Mouse (Mus musculus): ENCODE measurements at regions not wholly inside any gene's neighbourhood (a gene's known extent, or its start where the extent isn't known, plus 50 kb on each side); places are given as distances from the start of the nearest gene placed in this dataset.

DNA sequence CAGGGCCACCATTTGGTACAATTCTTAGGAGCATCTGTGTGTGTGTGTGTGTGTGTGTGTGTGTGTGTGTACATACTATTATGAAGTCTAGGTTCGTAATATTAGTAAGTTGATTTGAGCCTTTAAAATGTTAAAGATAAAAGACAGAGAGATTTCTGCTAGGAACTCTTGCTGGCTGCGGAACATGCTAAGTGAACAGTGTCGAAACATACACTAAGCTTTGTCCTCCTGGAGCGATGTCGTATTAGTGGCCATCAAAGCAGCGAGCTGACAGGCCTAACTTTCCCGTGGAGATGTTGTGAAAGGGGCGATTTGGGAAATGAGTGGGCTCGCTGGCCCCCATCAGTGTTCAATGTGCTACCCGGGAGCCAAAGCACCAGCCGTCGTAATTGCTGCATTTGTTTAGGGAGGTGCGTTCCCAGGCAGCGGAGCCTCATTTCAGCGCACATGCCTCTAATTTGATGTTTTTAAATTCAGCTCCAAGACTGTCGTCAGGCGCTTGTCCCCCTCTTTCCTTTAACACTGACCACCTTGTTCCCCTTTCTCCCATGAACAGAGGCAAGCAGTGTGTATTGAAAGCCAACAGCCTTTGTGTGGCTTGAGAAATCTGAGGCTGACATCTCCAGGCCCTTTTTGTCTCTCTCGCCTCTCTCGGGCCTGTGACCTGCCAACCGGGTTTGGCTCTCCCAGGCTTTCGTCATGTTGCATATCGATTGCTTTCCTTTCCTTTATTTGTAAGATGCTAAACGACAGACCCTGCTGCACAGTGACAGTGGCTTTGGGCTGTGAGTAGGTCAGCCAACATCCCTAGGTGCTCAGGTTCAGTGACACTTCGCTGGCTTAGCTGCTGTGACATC, 426.3 kb downstream of the Sorl1 start:
- intact Hi-C loops (cut with DNase I) = no loop called here

DNA sequence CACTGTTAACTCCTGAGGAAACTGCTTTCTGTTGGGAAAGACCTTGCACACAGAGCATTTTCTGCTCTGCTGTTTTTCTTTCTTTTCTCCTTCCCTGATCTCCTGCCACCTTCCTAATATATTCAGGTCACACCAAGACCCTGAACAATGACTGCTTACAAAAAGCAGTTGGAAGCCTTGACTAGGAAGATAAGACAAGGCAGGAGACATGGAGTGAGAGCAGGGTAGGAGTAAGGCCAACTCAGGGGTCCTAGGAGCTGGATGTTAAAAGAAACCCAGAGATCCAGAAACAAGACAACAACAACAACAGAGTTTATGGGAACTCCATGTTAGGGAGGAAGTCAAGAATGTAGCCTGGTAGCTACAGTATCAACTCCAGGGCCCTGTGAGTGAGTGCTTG, 426.9 kb downstream of the Sorl1 start:
- intact Hi-C loops (cut with DNase I) = no loop called here

DNA sequence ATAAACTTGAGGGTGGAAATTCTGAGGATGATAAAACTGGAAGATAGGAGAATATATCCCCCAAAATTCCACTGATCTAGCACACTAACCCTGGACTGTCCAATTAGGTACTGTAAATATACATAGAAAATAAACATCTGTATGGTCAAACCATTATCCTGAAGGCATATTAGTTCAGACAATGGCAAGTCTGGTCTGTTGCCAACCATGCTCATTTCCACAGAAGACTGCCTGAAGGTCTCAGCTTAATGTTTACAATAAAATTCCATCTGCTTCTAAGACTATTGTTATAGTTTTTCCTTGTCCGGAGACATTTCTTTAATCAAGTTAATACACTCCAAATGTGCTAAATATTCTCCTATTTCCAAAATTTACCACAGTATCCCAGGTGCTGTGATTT, 441.2 kb downstream of the Sorl1 start:
- intact Hi-C loops (cut with DNase I) = no loop called here

DNA sequence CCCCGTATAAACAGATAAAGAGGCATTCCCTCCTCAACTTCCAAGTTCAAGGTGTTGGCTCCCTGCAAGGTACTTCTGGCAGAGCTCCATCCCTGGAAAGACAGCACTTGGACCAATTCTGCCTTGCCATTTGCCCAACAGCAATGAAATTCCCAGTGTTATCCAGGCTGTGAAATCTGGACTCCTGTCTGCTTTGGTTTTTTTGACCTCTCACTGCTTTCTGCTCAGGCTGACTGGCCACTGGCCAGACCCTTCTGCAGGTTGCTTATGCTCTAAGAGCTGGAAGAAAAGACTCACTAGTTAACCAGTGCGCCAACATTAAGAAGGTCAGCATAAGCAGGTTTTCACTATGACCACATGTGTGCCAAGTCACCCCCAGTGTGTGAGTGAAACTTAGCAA, 448.4 kb downstream of the Sorl1 start:
- intact Hi-C loops (cut with DNase I) = no loop called here

DNA sequence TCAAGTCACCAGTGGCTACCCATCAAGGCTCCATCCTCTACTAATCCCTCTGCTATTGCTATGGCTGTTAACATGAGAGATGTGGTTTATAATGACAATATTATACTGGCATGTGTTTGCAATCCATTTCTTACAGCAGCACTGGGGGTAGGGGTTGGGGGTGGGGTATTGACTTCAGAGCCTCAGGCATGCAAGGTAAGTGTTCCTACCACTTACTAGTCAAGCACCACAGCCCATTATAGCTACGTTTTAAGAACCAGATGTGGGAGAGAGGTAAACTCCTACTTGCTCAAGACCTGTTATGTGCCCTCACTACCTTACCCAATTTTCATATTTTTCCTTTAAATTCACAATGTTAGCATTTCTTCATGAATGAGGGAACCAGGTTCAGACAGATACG, 451.1 kb downstream of the Sorl1 start:
- intact Hi-C loops (cut with DNase I) = no loop called here

DNA sequence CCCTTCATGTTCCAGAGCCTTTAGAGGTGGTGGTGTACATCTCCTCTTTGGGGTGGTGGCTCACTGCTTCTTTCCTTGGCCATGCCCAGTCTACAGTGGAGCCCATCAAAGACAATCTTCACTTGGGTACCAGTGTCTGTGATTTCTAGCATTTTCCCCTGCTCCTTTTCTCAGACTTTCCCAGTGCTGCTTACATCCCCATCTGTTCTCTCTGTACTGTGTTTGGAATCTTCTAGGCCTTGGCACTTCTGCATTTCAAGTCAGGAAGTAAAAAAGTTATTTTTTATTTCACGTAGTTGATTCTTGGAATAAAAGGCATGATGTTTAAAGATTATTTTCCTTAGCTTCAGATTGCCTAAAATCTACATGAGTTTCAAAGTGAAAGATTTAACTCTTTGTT, 455.4 kb downstream of the Sorl1 start:
- intact Hi-C loops (cut with DNase I) = no loop called here

DNA sequence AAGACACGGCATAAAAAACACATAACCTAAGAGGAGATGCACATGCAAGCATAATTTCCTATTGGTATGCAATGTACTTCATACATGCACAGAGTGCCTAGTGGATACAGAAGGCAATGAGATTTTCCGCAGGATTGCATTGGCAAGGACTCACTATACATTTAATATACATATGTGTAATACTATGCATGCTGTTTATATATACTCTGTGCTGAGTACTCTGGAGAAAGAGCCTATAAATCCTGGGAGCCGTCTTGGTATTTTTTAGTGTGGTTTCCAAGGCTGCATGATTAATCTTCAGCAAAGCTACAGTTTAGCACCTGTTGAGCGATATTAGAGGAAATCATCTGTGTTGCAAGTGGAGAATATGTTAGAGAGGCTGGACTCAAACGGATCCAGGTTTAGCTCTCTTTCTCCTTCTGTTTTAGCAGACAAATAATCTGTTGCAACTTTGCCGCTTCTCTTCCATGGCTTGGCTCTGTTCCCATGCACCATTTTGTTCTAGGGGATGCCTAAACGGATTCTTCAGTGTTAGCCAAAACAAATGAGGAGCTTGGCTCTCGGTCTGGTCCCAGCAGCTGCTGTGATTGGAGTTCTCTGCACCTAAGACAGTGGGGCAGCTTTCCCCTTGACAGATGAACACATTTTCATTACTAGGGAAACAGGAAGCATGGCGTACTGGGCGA, 459.0 kb downstream of the Sorl1 start:
- intact Hi-C loops (cut with DNase I) = no loop called here

DNA sequence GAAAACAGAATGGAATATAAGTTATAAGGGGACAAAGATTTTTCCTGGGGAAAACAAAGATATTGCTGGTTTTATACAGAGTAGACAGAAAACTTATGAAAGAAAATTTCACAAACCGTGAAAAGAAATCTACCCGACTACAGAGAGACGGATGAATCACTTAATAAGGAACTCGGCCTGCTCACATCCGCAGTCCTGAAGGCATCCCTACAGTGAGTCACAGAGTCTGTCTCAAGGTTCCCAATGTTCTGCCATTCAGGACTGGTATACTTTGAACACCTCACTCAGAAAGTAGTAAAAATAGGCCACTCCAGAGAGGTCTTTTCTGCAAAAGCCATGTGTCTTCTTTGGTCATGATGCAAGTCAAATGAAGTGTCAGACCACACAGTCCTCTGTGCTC, 463.5 kb downstream of the Sorl1 start:
- intact Hi-C loops (cut with DNase I) = no loop called here

DNA sequence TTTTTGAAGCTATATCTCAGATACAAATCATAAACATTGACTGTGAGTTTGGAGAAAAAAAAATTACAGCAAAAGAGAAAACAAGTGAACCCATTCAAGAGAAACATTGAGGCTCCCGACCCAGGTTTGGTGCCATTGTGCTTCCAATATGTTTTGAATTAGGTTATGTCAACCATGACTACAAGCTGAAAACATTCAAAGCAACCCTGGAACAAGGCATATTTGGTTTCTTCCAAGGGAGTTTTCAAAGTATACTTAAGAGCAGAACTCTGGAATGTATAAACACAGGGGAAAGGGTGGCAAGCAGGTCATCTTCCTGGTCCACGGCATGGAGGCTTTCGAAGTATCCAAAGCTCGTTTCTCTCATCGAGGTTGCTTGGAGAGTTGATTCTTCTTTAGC, 464.1 kb downstream of the Sorl1 start:
- intact Hi-C loops (cut with DNase I) = no loop called here

DNA sequence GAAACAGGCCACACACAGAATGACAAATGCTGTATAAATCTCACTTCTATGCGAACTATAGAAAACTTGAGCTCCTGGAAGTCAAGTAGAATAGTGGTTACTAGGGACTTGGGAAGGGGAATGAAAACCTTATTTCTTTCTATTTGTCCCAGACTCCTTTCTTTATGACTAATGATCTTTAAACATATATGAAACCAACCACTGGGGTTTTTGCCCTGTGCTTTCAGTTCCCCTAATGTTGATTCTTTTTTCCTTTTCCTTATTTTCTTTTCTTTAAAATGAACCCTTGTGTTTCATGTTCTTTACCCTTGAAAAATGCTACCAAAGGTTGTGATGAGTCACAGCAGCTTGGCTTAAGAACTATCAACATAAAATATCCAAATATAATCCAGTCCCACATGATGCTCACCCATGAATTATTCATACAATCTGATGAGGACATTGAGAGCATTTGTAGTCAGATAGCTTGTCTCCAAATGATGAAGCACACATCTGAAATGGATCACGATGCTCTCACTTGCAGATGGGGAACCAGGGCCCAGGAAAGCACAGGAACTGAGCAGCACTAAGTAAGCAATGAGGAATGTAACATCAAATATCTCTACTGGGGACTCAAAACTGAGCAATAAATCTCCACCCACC, 470.2 kb upstream of the Ubash3b start:
- intact Hi-C loops (cut with DNase I) = no loop called here

DNA sequence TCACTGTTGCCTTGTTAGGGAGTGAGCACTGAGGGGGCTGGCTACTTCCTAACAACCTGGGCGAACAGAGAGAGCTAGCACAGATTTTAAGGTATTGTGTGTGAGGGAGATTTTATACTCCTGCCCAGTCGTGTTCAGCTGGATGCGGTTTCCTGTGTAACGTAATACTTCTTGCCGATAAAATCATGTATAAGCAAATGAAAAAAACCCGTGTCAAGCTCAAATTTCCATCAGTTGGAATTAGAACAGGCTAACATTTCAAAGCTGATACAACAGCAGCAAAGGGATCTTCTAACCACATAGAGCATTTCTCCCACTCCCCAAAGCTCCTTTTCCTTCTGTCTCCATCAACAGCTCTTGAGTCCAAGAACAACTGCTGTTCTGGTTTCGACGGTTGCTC, 459.8 kb upstream of the Ubash3b start:
- intact Hi-C loops (cut with DNase I) = no loop called here

DNA sequence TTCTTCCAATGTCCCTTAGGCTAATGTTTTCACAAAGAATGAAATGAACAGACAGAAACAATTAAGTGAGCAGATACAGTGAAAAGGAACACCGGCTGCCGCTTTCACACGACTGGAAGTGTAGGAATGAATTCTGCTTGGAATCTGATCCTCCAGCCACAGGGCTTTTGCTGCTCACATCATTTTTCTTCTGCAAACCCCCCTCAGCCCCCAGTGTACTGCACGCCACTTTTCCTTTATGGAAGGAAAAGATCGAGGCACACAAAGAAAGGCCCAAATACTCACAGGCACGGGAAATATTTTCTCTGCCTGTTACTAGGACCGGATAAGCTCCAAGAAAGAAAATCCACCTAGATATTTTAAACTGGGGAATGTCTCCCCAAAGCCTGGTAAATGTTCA, 452.5 kb upstream of the Ubash3b start:
- intact Hi-C loops (cut with DNase I) = no loop called here

DNA sequence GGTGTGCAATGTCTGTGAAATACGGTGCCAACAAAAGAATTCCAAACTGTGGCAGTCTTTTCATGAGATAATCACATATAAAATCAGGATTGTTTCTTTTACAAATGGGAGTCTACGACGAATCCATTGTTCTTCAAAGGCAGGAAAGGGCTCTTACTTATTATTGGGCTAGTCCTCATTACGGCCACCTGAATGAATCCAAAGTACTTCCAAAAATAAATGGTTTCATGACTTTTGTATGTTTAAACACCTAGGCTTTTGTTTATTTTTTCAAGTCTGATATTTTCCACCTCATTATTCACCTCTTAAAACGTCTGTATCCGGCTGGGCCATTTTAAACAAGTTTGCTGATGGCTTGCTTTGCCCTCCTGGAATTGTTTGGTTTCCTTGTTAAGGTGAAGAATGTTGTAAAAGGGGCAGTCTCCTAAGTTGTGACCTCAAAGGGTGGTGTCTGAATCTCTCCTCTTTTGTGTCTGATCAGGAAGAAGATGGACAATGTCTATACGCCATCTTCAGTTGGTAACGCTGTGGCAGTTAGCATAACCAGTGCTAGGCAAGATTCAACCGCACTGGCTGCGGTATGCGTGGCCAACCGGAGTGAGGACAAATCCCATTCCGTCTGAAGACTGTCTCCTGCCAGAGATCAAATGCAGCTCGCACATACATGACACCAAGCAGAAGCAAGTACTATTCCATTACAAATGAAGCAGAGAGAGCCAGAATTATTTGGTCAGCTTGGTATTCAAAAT, 451.5 kb upstream of the Ubash3b start:
- intact Hi-C loops (cut with DNase I) = no loop called here

DNA sequence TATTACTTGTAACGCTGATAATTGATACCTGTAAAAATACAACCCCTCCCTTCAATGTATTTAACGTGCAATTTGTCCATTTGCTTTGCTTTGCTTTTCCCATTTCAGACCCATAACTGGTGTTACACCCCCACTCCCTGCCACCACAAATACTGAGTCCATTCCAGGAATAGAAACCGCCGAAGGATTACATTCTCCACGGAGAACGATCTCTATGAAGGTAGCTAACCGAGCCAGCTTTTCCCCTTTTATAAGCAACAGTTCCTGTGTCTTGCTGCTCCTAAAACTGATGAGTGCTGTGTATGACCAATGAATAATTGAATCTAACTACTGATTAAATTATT, 450.9 kb upstream of the Ubash3b start:
- intact Hi-C loops (cut with DNase I) = no loop called here

DNA sequence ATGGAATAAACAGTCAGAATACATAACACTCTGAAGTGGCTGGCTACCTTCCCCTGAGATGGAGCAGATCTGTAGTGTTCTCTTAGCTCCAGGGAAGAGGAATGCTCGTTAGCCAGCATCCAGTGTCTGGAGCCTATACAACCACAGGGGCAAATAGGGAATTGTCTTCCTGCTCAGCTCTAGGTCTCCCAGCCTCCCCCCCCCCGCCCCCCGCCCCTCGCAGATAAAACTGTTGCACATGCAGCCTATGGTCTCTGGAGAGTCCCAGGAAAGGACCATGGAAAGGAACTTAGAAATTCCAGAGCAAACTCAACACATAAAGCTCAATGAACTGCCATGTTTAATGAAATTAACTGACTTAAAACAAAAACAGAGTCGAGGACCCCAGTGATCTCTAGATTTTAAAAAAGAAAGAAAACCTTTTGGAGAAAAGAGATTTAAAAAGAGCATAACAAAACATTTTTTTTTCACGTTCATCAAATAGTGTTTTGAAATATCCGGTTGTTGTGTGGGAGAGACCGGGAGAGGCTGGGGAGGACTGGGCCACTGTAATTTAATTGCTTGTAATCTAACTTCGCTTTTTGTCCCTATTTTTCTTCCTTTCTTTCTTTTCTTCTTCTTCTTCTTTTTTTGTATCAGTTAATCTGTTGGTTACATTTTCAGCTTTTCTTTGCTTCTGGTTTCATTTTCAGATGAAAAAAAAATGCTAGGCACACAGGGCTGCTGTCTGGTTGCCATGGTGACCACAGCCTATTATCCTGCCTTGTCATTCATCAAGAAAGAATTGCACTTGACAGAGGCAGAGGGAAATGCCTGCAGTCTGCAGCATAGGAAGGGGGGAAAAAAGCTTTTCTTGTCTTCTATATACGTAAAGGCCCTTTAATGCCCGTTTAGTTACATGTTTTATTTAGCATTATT, 450.3 kb upstream of the Ubash3b start:
- intact Hi-C loops (cut with DNase I) = no loop called here

DNA sequence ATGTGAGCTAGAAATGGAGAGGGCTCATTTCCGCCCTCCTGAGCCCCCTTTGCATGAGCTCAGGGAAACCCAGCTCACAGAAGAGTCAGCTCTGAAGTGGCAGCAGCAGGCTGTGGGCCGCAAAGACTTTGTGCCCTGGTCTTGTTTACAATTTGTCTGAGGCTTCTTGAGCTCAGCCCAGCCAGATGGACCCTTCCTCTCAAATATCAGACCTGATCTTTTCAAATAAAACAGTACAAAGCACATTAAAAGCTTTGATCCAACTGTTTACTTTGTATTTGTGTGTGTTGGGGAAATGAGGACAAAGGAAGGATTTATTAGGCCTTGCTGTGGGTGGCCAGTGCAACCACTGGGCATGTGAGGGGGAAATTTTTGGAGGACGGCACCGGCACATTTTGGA, 448.9 kb upstream of the Ubash3b start:
- intact Hi-C loops (cut with DNase I) = no loop called here

DNA sequence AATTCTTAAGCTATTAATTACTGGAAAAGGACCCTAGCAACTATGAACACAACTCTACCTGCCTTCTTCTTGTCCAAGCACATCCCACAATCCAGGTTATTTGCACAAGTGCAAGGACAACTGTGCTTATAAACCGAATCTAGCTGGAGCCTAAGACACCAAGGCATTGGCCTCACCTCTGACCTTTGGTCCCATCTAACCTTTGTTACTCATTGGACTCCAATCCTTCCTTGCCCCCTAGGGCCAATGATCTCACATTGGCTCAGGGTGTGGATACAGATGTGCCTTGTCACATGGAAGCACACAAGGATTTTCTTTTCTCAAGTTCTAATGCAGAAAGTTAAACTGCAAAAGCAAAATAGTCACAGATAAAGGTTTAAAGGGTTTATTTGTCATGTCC, 444.6 kb upstream of the Ubash3b start:
- intact Hi-C loops (cut with DNase I) = no loop called here

DNA sequence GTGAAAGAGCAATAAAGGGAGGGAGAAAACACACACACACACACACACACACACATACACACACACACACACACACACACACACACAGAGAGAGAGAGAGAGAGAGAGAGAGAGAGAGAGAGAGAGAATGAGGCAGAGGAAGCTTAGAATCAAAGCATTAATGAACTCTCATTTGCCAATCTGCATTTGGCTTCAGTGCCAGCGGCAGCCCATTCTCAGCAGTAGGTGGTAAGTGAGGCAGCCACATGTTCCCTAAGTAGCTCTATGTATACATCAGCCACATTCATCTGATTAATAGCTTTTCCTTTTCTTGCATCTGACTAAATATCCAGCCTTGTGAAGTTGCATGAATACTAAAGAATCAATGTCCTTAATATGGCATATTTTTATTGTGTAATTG, 443.4 kb upstream of the Ubash3b start:
- intact Hi-C loops (cut with DNase I) = no loop called here

DNA sequence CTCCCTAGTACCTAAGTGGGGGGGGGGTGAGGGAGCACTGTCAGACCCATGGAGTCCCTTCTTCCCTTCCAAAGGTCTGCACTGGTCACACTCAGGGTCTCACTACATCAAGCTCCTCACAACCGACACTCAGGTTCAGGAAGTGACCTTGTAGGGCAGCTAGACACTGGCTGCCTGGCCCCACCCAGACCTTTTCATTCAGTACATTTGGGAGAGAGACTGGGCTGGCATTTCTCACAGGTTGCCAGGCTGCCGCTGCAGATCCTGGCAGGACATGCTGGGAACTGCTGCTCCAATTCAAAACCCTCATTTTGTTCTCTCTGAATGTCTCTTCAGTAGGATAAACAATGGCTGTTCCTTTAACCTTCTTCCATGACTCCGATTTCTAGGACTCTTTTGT, 439.3 kb upstream of the Ubash3b start:
- intact Hi-C loops (cut with DNase I) = no loop called here

DNA sequence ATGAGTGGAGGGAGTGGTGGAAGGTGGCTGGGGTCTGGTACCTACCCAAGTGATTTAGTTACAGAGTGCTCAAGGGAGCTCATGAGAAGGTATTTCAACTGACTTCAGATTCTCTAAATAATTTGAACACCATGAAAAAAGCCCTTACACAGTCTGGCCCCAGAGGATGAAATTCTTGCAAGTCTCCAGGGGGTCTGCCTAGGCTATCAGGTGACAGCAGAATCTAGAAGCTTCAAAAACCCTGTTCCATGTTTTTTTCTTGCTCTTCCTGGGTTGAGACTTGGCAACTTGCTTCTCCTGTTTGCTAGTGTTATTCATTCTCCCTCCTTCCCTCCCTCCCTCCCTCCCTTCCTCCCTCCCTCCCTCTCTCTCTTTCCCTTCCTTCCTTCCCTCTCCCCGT, 438.4 kb upstream of the Ubash3b start:
- intact Hi-C loops (cut with DNase I) = no loop called here

DNA sequence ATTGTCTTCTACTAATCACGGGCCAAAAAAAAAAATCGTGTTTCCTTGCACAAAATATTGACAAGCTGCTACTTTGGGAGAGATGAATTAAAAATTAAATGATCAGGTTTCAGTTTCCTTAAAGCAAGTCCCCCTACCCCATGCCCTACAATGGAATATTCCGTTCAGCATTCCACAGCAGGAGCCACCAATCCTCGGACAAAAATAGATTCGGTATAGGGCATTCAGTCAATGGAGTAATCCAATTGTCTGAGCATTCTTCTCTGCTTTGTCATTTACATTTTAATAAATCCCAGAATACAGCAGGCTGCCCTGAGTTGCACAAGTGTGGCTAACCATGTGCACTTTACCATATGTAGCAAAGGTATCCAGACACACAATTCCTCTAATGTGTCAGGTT, 434.3 kb upstream of the Ubash3b start:
- intact Hi-C loops (cut with DNase I) = no loop called here
